Mouse (Mus musculus) heart, embryonic 14.5 days (tissue): Measurements from ENCODE around the gene Stard9. TPM values are rescaled to one million over a fixed set of nuclear protein-coding genes. Genes with fewer than 3 reads are reported as not detected.
"Not testable (repeated sequence)": the region's sequence is repeated elsewhere in the genome, so short reads cannot be mapped to it uniquely, and the experiment has no call there.

Source experiments
- ATAC-seq: fragments of 200-750 bp; cut with Nextera tagmentation; 2 replicates; pipeline ENCODE4 v1.8.0; 2017; ENCODE audit warnings: low read depth, moderate TSS enrichment; ENCODE audit not compliant: insufficient number of reproducible peaks, insufficient read depth, low FRiP score
- H3K27ac ChIP-seq, 2 experiments: fragments of 200-500 bp in 1 of 2; fragments of 300-500 bp in 1 of 2; sonication (generic) in 1 of 2; replicated peaks in 1 of 2; 2 replicates each; pipeline ENCODE4 v1.5.1; 2012 to 2014; ENCODE audit warnings: low read depth in 2 of 2, low read length in 2 of 2, control low read depth in 1 of 2, mild to moderate bottlenecking in 1 of 2, mixed read lengths in 1 of 2; ENCODE audit not compliant: control insufficient read depth in 1 of 2, insufficient read depth in 1 of 2
- H3K27me3 ChIP-seq: fragments of 300-500 bp; sonication (generic); 2 replicates; pipeline ENCODE4 v1.6.1; 2014; ENCODE audit warnings: mild to moderate bottlenecking, low read length, control low read depth; ENCODE audit not compliant: control insufficient read depth, insufficient read depth
- H3K36me3 ChIP-seq: fragments of 300-500 bp; sonication (generic); 2 replicates; pipeline ENCODE4 v1.6.1; 2014; ENCODE audit warnings: mild to moderate bottlenecking, control low read depth, low read length, mixed read lengths; ENCODE audit not compliant: control insufficient read depth, insufficient read depth
- H3K4me1 ChIP-seq, 2 experiments: fragments of 200-500 bp in 1 of 2; fragments of 300-500 bp in 1 of 2; sonication (generic) in 1 of 2; 2 replicates each; pipeline ENCODE4 v1.6.1; 2012 to 2014; ENCODE audit warnings: low read length in 2 of 2, control low read depth in 1 of 2, mixed read lengths in 1 of 2; ENCODE audit not compliant: control insufficient read depth in 2 of 2, insufficient read depth in 2 of 2
- H3K4me2 ChIP-seq: fragments of 300-500 bp; sonication (generic); 2 replicates; pipeline ENCODE4 v1.6.1; 2014; ENCODE audit warnings: mild to moderate bottlenecking, low read length
- H3K4me3 ChIP-seq, 2 experiments: fragments of 200-500 bp in 1 of 2; fragments of 300-500 bp in 1 of 2; sonication (generic) in 1 of 2; 2 replicates each; pipeline ENCODE4 v1.5.1; 2012 to 2014; ENCODE audit warnings: low read length in 2 of 2, mild to moderate bottlenecking in 2 of 2, control low read depth in 1 of 2, low read depth in 1 of 2, moderate library complexity in 1 of 2; ENCODE audit not compliant: control insufficient read depth in 1 of 2, insufficient read depth in 1 of 2
- H3K9ac ChIP-seq: fragments of 300-500 bp; sonication (generic); 2 replicates; pipeline ENCODE4 v1.6.1; 2014; ENCODE audit warnings: mild to moderate bottlenecking, low read length
- H3K9me3 ChIP-seq: fragments of 300-500 bp; sonication (generic); 2 replicates; pipeline ENCODE4 v1.6.1; 2016; ENCODE audit warnings: low read length, control low read depth; ENCODE audit not compliant: control insufficient read depth
- whole genome bisulfite sequencing: fragments of 180-500 bp; shearing (Covaris S2); extraction: QIAGEN DNeasy Blood & Tissue Kit; methylation state at CpG from one replicate; pipeline ENCODE4 v1.1.7; 2014; 5-methylcytosine and 5-hydroxymethylcytosine counted together
- polyA plus RNA-seq: library from polyadenylated mRNA; unstranded; fragments of >200 nt; fragmentation: Nextera tagmentation; extraction: Ambion mirVana; gene quantifications from 2 replicates; pipeline ENCODE4 v1.2.1, GENCODE M21; 2014

Stard9 gene
- polyA plus RNA-seq, 1 experiment from 2014 or later: 5.7 TPM

GRCm38 (mm10) chr2:120670253-120670652, 41.3 kb downstream of the Stard9 start:
- no peaks in the 10 kb centered on the region for H3K9me3 ChIP-seq
- 73% methylated on average over 2 of the region's 2 CpGs for WGBS
- H3K36me3 ChIP-seq: peaks cover 25% of the 10 kb centered on the region
- H3K27me3 ChIP-seq: no peaks in the 10 kb centered on the region
- no peak overlapping the region for H3K9ac ChIP-seq
- no peak overlapping the region for H3K4me3 ChIP-seq
- ATAC-seq: no peak
- no peak overlapping the region for H3K4me2 ChIP-seq
- no peak overlapping the region for H3K27ac ChIP-seq
- no peaks in the 10 kb centered on the region for H3K4me1 ChIP-seq

- WGBS: 70% methylated on average over 7 of the region's 7 CpGs
- not testable (repeated sequence) for H3K4me1 ChIP-seq, H3K27ac ChIP-seq, H3K9ac ChIP-seq, H3K27me3 ChIP-seq, ATAC-seq, H3K9me3 ChIP-seq, H3K4me3 ChIP-seq, H3K4me2 ChIP-seq
- H3K36me3 ChIP-seq: peaks cover 14% of the 10 kb centered on the region
These were observed 52.2 kb downstream of the Stard9 start for GRCm38 (mm10) chr2:120681151-120681550.

- Histone ChIP-seq H3K9ac (no peak overlapping the region), H3K27me3 (no peaks in the 10 kb centered on the region), H3K36me3 (peaks cover 56% of the 10 kb centered on the region), H3K9me3 (no peaks in the 10 kb centered on the region), H3K4me3 (no peak overlapping the region), H3K27ac (no peak overlapping the region), H3K4me2 (no peak overlapping the region), H3K4me1 (peaks cover 2 to 5% of the 10 kb centered on the region in 2 experiments; a peak in 1 of 4 replicates)
- ATAC-seq: no peak
- WGBS: 71% methylated on average over 5 of the region's 5 CpGs
These were observed 68.8 kb downstream of the Stard9 start for GRCm38 (mm10) chr2:120697767-120698166.

GRCm38 (mm10) chr2:120700379-120700885, 71.5 kb downstream of the Stard9 start:
- Histone ChIP-seq H3K27ac (no peak overlapping the region), H3K4me3 (no peak overlapping the region), H3K9ac (no peak overlapping the region), H3K9me3 (no peaks in the 10 kb centered on the region), H3K4me2 (no peak overlapping the region), H3K4me1 (peaks cover 2 to 4% of the 10 kb centered on the region in 2 experiments; a peak in 1 of 4 replicates), H3K36me3 (peaks cover 51% of the 10 kb centered on the region), H3K27me3 (no peaks in the 10 kb centered on the region)
- 82% methylated on average over 3 of the region's 3 CpGs for whole genome bisulfite sequencing
- no peak for ATAC-seq

- H3K4me2 ChIP-seq: no peak overlapping the region
- H3K4me1 ChIP-seq: no peaks in the 10 kb centered on the region; a peak in 1 of 4 replicates
- 66% methylated on average over 5 of the region's 5 CpGs for WGBS
- H3K4me3 ChIP-seq: no peak overlapping the region
- no peaks in the 10 kb centered on the region for H3K27me3 ChIP-seq
- H3K9ac ChIP-seq: no peak overlapping the region
- H3K9me3 ChIP-seq: no peaks in the 10 kb centered on the region
- H3K36me3 ChIP-seq: peaks cover 40% of the 10 kb centered on the region
- H3K27ac ChIP-seq: no peak overlapping the region
- ATAC-seq: no peak
These were observed 73.8 kb downstream of the Stard9 start for GRCm38 (mm10) chr2:120702675-120703074.

GRCm38 (mm10) chr2:120707041-120707440, 78.1 kb downstream of the Stard9 start:
- Histone ChIP-seq H3K4me3 (no peak overlapping the region), H3K36me3 (peaks cover 30% of the 10 kb centered on the region), H3K4me2 (no peak overlapping the region), H3K27me3 (no peaks in the 10 kb centered on the region), H3K27ac (no peak overlapping the region), H3K9me3 (no peaks in the 10 kb centered on the region), H3K4me1 (no peaks in the 10 kb centered on the region; a peak in 1 of 4 replicates), H3K9ac (no peak overlapping the region)
- ATAC-seq: no peak

GRCm38 (mm10) chr2:120710154-120710553, 81.2 kb downstream of the Stard9 start:
- Histone ChIP-seq H3K27me3 (no peaks in the 10 kb centered on the region), H3K9ac (no peak overlapping the region), H3K36me3 (peaks cover 49% of the 10 kb centered on the region), H3K9me3 (no peaks in the 10 kb centered on the region), H3K27ac (no peak overlapping the region), H3K4me1 (no peaks in the 10 kb centered on the region; a peak in 1 of 4 replicates), H3K4me2 (no peak overlapping the region), H3K4me3 (no peak overlapping the region)
- ATAC-seq: no peak
- 73% methylated on average over 3 of the region's 3 CpGs for WGBS

GRCm38 (mm10) chr2:120710948-120711347, 82.0 kb downstream of the Stard9 start:
- H3K27ac ChIP-seq: no peak overlapping the region
- H3K36me3 ChIP-seq: peaks cover 49% of the 10 kb centered on the region
- 39% methylated on average over 3 of the region's 3 CpGs for WGBS

More at GRCm38 (mm10) chr2:120710948-120711347, 82.0 kb downstream of the Stard9 start:
- Histone ChIP-seq H3K4me1 (no peaks in the 10 kb centered on the region; a peak in 1 of 4 replicates), H3K9me3 (no peaks in the 10 kb centered on the region), H3K27me3 (no peaks in the 10 kb centered on the region), H3K4me3 (no peak overlapping the region), H3K9ac (no peak overlapping the region), H3K4me2 (no peak overlapping the region)
- ATAC-seq: no peak
